Mouse (Mus musculus): ENCODE results near the gene Cpn2.

The Cpn2 gene

GRCm38 (mm10) chr16:30280676-30281297, 13.5 kb upstream of the Cpn2 start:
- no peak for DNase-seq (ENCODE audit: low read depth)

DNA sequence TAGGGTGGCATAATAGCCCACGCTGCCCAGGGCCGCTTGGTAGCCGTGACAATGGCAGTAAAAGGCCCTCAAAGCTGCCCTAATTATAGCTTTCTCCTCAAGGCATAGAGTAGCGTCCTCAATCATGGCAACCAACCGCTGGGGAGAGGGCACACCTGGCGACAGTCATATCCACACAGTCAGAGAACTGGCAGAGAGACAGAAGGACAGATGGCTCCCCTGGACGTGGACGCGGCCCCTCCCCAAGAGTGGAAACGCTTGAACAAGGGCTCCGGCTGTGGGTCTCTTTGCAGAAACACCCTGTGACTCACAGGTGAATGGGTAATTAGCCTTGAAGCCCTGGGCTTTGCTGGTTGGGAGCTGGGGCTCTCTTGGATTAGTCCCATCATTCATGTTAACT, 11.1 kb upstream of the Cpn2 start:
- no peak for DNase-seq (ENCODE audit: low read depth)

GRCm38 (mm10) chr16:30275558-30276340, 8.4 kb upstream of the Cpn2 start:
- DNase-seq (ENCODE audit: low read depth) = peak; percentile 20

DNA sequence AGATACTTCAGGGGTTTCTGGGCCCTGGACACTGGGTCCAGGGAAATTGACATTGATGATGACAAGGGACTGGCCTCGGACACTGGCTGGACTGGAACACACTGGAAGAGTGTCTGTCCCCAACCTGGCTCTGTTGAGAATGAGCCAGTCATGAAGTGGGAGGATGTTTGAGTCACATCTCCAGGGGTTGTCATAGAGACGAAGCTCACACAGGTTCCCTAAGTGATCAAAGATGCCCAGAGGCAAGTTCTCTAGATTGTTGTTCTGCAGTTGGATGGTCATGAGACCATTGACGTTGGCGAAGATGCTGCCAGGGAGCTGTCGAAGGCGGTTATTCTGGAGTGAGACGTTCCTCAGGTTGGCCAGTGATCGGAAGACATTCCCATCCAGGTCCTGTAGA, 5.8 kb upstream of the Cpn2 start:
- no peak for DNase-seq (ENCODE audit: low read depth)

GRCm38 (mm10) chr16:30271941-30272595, 4.8 kb upstream of the Cpn2 start:
- no peak for DNase-seq (ENCODE audit: low read depth)

GRCm38 (mm10) chr16:30271223-30271761, 4.0 kb upstream of the Cpn2 start:
- no peak for DNase-seq (ENCODE audit: low read depth)

DNA sequence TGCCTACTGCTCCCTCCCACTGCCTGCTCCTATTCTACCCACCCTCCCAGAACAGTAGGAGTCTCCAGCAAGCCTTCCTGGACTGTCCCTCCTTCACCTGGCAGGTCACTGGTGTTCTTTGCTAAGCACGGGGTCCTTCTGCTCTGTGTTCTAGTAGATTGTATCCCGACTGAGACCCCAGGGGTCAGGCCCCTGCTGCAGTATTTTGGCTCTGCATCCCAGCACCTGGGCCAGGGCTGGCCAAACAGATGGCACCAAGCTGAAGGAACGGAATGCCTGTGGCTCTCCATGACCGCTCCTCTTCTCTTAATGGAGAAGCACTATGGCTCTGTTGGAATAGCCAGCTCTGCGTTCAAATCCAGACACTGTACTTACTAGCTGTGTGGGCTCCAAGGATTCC, 738 bp downstream of the Cpn2 start:
- DNase-seq (ENCODE audit: low read depth) = no peak

- peak; percentile 46 for DNase-seq (ENCODE audit: low read depth)
Observed at GRCm38 (mm10) chr16:30265611-30266010, 1.7 kb downstream of the Cpn2 start.

DNA sequence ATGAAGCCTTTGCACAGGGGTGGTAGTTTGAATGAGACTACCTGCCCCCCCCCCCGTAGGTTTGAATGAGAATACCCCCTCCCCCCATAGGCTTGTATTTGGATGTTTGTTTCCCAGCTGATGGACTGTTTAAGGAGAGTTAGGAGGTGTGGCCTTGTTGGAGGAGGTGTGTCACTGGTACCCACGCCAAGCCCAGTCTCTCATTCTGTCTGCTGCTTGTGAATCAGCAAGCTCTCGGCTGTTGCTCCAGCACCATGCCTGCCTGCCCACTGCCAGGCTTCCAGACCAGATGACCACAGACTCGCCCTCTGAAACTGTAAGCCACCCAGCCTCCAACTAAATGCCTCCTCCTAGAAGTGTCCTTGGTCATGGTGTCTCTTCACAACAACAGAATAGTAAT, 4.1 kb downstream of the Cpn2 start:
- DNase-seq (ENCODE audit: low read depth) = peak; percentile 22

DNA sequence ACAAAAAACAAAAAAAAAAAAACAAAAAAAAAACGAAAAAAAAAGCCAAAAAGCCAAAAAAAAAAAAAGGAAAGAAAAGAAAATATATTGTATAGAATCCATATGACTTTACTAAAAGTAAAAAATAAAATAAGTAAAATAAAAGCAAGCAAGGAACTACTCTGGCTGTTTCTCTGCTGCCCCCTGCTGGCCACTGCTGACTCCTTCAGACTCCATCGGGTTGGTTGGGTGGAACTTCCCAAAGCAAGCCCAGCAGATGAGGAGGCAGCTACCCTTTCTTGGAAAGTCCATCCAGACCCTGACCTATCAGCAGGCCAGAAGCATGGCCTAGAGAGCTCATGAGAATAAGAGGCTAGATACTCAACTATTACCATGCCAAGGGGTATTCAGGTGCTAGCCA, 4.6 kb downstream of the Cpn2 start:
- DNase-seq (ENCODE audit: low read depth) = peak; percentile 77

DNA sequence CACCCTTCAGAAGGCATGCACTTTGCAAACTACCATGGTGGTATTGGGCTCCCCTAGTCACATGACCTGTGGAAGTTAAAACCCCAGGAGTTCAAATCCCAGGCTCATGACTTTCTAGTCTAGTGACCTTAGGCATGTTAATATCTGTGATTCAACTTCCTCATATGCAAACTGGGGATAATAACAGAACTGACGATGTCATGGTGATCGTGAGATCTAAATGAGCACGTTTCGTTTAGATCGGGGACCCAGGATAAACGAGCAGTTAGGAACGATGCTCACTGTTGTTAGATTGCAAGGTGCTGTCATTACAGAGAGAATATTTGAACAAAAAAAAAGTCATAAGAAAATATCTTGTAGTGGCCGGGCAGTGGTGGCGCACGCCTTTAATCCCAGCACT, 5.1 kb downstream of the Cpn2 start:
- peak; percentile 25 for DNase-seq (ENCODE audit: low read depth)

GRCm38 (mm10) chr16:30261341-30261740, 6.0 kb downstream of the Cpn2 start:
- DNase-seq (ENCODE audit: low read depth) = no peak

DNA sequence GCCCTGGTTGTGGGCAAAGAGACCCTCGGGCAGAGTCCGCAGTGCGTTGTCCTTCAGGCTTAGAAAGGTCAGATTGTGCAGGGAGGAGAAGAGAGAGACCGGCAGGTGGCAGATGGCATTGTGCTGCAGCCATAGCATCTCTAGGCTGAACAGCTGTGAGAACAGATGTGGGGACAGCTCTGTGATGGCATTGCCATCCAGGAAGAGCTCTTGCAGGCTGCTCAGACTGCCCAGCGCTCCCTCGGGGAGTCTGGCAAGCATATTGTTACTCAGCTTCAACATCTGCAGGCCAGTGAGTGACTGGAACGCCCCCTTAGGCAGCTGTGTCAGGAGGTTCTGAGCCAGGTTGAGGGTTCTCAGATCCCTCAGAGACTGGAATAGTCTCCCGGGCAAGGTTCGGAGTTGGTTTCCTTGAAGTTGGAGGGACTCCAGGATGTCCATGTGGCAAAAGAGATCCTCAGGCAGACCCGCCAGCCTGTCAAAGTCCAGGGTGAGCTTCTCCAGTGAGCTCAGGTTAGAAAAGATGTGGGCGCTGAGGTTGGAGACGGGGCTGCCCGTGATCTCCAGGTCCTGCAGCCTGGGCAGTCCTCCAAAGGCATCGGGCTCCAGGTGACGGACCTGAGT, 7.2 kb downstream of the Cpn2 start:
- no peak for DNase-seq (ENCODE audit: low read depth)

DNA sequence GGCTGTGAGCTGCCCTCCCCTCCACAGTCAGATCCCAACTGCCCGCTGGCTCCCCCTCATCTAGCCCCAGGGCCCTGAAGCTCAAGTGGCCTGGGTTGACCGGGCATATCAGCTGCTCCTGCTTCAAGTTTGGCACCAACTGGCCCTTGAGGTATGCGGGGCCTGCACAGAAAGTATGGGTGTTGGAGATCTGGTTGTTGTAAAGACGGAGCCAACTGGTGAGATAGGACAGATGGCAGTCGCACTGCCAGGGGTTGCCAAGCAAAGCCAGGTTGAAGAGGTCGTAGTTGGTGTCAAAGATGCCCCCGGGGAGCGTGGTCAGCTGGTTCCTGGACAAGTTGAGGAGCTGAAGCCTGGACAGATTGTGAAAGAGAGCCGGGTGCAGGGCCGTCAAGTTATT, 7.9 kb downstream of the Cpn2 start:
- no peak for DNase-seq (ENCODE audit: low read depth)

DNA sequence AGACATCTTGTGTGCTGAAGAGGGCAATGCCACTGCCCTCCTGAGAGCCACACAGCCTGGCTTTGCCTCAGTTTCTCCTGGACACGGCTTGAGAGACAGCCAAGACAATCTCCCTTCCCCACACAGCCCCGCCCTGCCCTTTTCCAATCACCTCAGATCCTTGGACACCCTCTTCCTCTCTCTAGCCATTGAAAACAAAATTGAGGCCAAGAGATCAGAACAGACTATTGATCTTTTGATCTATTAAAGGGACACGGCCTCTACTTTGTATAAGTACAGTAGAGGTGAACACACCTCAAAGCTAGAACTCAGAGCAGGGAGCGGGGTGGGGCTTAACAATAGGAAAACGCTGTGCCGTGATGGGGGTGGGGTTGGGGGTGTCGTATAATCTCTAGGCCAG, 8.9 kb downstream of the Cpn2 start:
- DNase-seq (ENCODE audit: low read depth) = no peak

DNA sequence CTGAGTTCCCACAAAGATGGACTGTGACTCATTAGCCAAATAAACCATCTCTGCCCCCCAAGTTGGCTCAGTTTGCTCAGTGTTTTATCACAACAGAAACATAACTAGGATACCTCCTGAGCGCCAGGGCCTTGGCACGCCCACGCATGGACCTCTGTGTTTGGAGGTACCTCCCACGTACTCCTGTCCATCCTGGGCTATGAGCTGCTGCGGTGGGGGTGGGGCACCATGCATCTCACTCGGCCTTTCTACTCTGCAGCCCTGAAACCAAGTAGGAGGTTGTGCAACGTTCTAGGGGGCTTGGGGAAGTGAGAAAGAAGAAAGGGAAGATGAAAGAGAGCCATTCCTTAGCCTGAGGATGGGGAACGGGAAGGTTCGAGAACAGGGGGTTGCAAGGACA, 9.6 kb downstream of the Cpn2 start:
- DNase-seq (ENCODE audit: low read depth) = peak; percentile 61

DNA sequence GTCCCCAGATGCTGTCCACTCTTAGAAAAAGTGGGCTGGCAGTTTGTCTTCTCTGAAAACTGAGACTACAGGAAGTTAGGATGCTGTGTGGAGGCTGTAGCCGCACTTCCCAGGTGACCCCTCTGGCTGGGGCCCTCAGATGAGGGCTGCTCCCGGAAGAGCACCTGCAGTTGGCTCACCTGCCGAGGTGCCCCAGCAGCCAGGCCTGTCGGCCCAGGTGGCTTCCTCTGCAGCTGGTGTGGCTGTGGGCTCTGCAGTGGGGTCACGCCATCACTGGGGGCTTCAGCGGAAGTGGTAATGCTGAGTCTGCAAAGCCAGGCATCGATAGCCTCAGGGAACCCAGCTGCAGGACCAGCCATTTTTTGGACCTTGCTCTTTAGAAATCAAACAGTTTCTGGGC, 12.2 kb downstream of the Cpn2 start:
- DNase-seq (ENCODE audit: low read depth) = no peak

GRCm38 (mm10) chr16:30253900-30254299, 13.4 kb downstream of the Cpn2 start:
- DNase-seq (ENCODE audit: low read depth) = no peak

DNA sequence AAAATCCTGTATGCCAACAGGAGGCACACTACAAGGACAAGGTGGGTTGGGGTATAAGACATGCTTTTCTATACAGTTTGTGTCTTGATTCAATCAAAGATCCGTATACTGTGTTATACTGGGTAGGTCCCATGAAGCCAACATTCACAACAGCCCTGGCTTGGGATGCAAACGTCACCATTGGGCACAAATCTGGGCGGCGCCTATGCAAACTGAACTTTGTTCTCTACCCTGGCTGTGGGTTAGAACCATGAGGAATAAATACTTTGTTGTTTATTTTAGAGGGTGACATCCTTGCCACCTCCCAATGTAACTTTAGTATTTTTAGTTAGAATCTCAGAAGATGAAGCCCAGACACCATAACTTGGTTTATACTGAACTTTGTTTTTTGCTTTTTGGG, 13.9 kb downstream of the Cpn2 start:
- no peak for DNase-seq (ENCODE audit: low read depth)

DNA sequence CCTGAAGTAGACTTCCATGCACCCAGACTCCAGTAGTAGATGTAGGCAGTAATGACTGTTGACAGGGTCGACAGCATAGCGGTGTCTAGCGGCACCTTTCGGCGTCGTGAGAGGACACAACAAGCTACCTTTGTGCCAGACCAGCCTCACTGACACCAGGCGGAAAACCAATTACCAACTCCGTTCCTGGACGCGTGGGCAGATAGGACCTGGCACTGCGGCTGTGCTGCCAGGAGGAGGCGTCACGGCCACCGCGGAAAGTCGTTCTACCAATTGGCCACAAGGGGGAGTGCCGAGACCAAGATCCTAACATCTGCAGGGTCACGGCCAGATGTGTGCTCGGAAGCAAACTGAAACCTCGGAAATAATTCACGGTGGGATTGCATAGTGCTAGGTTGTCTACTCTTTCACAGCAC, 15.3 kb downstream of the Cpn2 start:
- peak; percentile 90 for DNase-seq (ENCODE audit: low read depth)

DNA sequence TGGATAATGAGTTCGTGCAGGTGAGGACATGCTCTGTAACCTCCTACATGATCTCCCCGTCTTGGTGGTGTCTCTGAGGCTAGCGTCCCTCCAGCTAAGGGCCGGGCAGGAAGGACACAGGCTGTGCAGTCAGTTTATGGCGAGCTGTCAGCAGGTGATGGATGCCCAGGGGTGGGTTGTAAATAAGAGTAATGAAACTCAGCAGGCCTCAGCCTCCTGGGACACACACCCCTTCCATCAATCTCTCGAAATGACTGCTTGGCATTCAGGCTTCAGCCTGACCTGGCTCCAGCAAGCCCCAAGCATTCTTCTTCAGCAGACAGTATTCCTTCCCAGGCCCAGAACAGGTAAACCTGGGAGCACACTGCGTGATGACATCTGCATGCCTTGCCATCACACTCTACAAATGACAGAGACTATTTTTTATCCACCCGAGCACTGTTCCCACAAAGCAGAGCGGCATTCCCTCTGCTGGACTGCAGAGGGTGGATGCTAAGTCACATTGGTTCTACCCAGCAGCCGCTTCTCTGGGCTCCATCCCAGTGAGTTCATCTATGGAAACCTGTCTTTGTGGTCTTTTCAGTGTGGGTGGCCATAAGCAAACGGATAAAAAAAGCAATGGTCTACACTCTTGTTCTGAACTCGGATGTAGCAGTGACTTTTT, 23.1 kb downstream of the Cpn2 start:
- DNase-seq (ENCODE audit: low read depth) = no peak

DNA sequence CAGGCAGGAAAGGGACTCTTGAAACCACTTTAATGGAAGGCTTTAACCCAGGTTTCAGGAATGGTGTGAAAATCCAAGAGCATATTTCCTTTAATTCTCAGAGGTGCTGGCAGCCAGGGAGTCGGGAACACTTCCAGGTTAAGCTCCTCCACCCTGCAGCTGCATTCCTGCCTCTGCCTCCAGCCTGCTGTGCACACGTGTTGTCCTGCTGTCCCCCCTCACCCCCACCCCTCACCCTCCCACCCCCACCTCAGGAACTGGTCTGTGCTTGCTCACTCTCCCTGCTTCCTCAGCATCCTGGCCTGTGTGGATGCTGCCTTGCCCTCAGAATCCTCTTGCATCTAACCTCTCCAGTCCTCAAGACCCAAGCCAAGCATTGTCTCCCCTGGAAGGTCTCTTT, 25.7 kb downstream of the Cpn2 start:
- no peak for DNase-seq (ENCODE audit: low read depth)

Data from 416B (cell line).